ENCODE assay signal across 8 mouse cellular contexts in genomic region chr12:49384295-49384875, GRCm38 (mm10). TPM values are rescaled to one million over a fixed set of nuclear protein-coding genes. Genes with fewer than 3 reads are reported as not detected.
DNase-seq lines count a peak whose midpoint lies in the region; ATAC-seq lines count a peak whose summit lies in the region.
"Had no signal": no experiment of that assay in that cellular context is flagged by ENCODE, and none has a peak within 500 bp of the region (broad histone marks: within the 10 kb centered on the region; RNA-seq: fewer than 3 reads in every experiment).

No protein-coding gene starts in this region.

- DNase-seq in lung, postnatal 10 days: no peak
- peak; percentile 64 for DNase-seq in forebrain, embryonic 10.5 days (ENCODE audit: extremely low spot score, low spot score)
- peak; percentile 58 for DNase-seq in intestine, embryonic 14.5 days (ENCODE audit: low spot score)
- DNase-seq in right cerebral cortex, postnatal 10 days (ENCODE audit: low spot score in 2 of 2): peak; percentile 59 to 66
- no peak for DNase-seq in ovary, adult 18-20 months (ENCODE audit: low spot score)
- DNase-seq in cerebellum, postnatal 36 days: no peak
- DNase-seq: lung, postnatal 4 days had no signal

- no peaks in the 10 kb centered on the region; the same call in 1 of the 2 replicates for H3K9me3 ChIP-seq in lung, embryonic 16.5 days (ENCODE audit: control insufficient read depth, low read length)
- peaks cover 3% of the 10 kb centered on the region; the same call in 1 of the 2 replicates for H3K9me3 ChIP-seq in forebrain, embryonic 10.5 days
- H3K9me3 ChIP-seq in intestine, embryonic 14.5 days (ENCODE audit: control insufficient read depth, low read length): no peaks in the 10 kb centered on the region

- under 1% methylated on average over 27 of the region's 66 CpGs for WGBS in lung, embryonic 16.5 days
- under 1% methylated on average over 63 of the region's 66 CpGs for WGBS in forebrain, embryonic 10.5 days
- 1% methylated on average over 61 of the region's 66 CpGs for WGBS in intestine, embryonic 14.5 days

- peak overlapping the region; percentile 47; the same call in 1 of the 2 replicates for H3K4me2 ChIP-seq in lung, embryonic 16.5 days (ENCODE audit: low read depth, low read length)
- peak overlapping the region; percentile 46; the same call in 1 of the 2 replicates for H3K4me2 ChIP-seq in intestine, embryonic 14.5 days (ENCODE audit: low read length)

- H3K9ac ChIP-seq in lung, embryonic 16.5 days (ENCODE audit: low read length): no peak overlapping the region
- H3K9ac ChIP-seq in intestine, embryonic 14.5 days (ENCODE audit: low read length): no peak overlapping the region

- H3K27ac ChIP-seq in lung, embryonic 16.5 days (ENCODE audit: low read length): no peak overlapping the region
- H3K27ac ChIP-seq in forebrain, embryonic 10.5 days: peak overlapping the region; percentile 96
- H3K27ac ChIP-seq in intestine, embryonic 14.5 days (ENCODE audit: low read depth): no peak overlapping the region

- H3K36me3 ChIP-seq in lung, embryonic 16.5 days (ENCODE audit: control insufficient read depth, insufficient read depth, low read length): no peaks in the 10 kb centered on the region
- H3K36me3 ChIP-seq in forebrain, embryonic 10.5 days (replicated peaks): peaks cover 16% of the 10 kb centered on the region
- no peaks in the 10 kb centered on the region for H3K36me3 ChIP-seq in intestine, embryonic 14.5 days (ENCODE audit: control insufficient read depth, insufficient read depth, low read length)

- peak overlapping the region; percentile 39 for H3K4me3 ChIP-seq in lung, embryonic 16.5 days (ENCODE audit: low read length)
- H3K4me3 ChIP-seq in forebrain, embryonic 10.5 days: peak overlapping the region; percentile 81
- H3K4me3 ChIP-seq in intestine, embryonic 14.5 days (ENCODE audit: low read depth, low read length): no peak overlapping the region; the same call in 1 of the 2 replicates

- H3K27me3 ChIP-seq in lung, embryonic 16.5 days (ENCODE audit: control insufficient read depth, insufficient read depth, low read depth, low read length): peaks cover 74% of the 10 kb centered on the region
- H3K27me3 ChIP-seq in forebrain, embryonic 10.5 days (ENCODE audit: poor library complexity, severe bottlenecking): peaks cover 99% of the 10 kb centered on the region
- peaks cover 89% of the 10 kb centered on the region for H3K27me3 ChIP-seq in intestine, embryonic 14.5 days (replicated peaks; ENCODE audit: control insufficient read depth, insufficient read depth, low read length)

- peak; percentile 34; the same call in 1 of the 2 replicates for ATAC-seq in lung, embryonic 16.5 days (ENCODE audit: low read depth)
- ATAC-seq in intestine, embryonic 14.5 days (replicated peaks; ENCODE audit: low FRiP score, low TSS enrichment, low read depth): no peak

- peaks cover 11% of the 10 kb centered on the region for H3K4me1 ChIP-seq in lung, embryonic 16.5 days (replicated peaks; ENCODE audit: control insufficient read depth, insufficient read depth, low read length)
- peaks cover 37% of the 10 kb centered on the region for H3K4me1 ChIP-seq in forebrain, embryonic 10.5 days
- H3K4me1 ChIP-seq in intestine, embryonic 14.5 days (replicated peaks; ENCODE audit: control insufficient read depth, insufficient read depth, low read length): no peaks in the 10 kb centered on the region; the same call in 1 of the 2 replicates

RNA-seq across cellular contexts. Expression of gene Gm43517, which starts 0.6 kb away (rescaled TPM):
- not detected in 2 replicates for polyA plus RNA-seq in lung, embryonic 16.5 days (2015; fragmentation: Nextera tagmentation; extraction: Ambion mirVana)
- polyA plus RNA-seq in forebrain, embryonic 10.5 days (2016; fragmentation: Nextera tagmentation; extraction: Ambion mirVana): 1.2 TPM in 2 replicates
- polyA plus RNA-seq in intestine, embryonic 14.5 days (2014; fragmentation: Nextera tagmentation; extraction: Ambion mirVana): not detected in 2 replicates

RNA-seq across cellular contexts. Expression of gene Foxg1, which starts 1.9 kb away (rescaled TPM):
- polyA plus RNA-seq in lung, embryonic 16.5 days (2015; fragmentation: Nextera tagmentation; extraction: Ambion mirVana): 0.15 TPM in 1 of 2 replicates, not detected in the other
- 20.2 and 20.7 TPM in 2 replicates for polyA plus RNA-seq in forebrain, embryonic 10.5 days (2016; fragmentation: Nextera tagmentation; extraction: Ambion mirVana)
- polyA plus RNA-seq in intestine, embryonic 14.5 days (2014; fragmentation: Nextera tagmentation; extraction: Ambion mirVana): not detected in 2 replicates

Comparison
In these comparisons a context has a peak if more than half of its experiments do, and no peak if none do; other contexts are left out.
1. DNase-seq: peak in forebrain, embryonic 10.5 days (single experiment), intestine, embryonic 14.5 days (single experiment) and right cerebral cortex, postnatal 10 days (2 of 2); none in lung, postnatal 10 days (single experiment), ovary, adult 18-20 months (single experiment) and cerebellum, postnatal 36 days (0 of 2).
2. RNA of gene Foxg1, which starts 1.9 kb away (polyA plus RNA-seq): 20.2 to 20.7 TPM in forebrain, embryonic 10.5 days; 0.15 TPM in lung, embryonic 16.5 days and not detected in intestine, embryonic 14.5 days; every median in the first group is over 10 times any median in the second.